Mouse (Mus musculus) heart, postnatal 0 days (tissue): Measurements from ENCODE around the gene Tmem259.

Experiments used
- CTCF ChIP-seq: IDR thresholded peaks from 2 replicates; pipeline ENCODE4 v1.5.1; 2016; ENCODE audit warnings: antibody characterized with exemption, control low read depth, low read depth
- EP300 ChIP-seq: IDR thresholded peaks from 2 replicates; pipeline ENCODE4 v1.6.1; 2016; ENCODE audit warnings: antibody characterized with exemption, low read depth

GRCm38 (mm10) chr10:79924998-79925784, 58.9 kb downstream of the Tmem259 start:
- TF ChIP-seq EP300 (no peak), CTCF (peak; percentile 99)
